Mouse (Mus musculus) inflammation-experienced regulatory T-cells (primary cell): Measurements from ENCODE around the gene Slamf1. TPM values are rescaled to one million over a fixed set of nuclear protein-coding genes. Genes with fewer than 3 reads are reported as not detected.

Experiments
- polyA plus RNA-seq, 2 experiments: library from polyadenylated mRNA; unstranded; fragments of 100-300 nt; shearing (Covaris generic); gene quantifications; one replicate each; pipeline ENCODE4 v1.2.1; 2017

Gene Slamf1
- 100 to 1,000 TPM in 1 of 2 experiments, 10 to 100 TPM in 1; 48.0 to 101 TPM for polyA plus RNA-seq

DNA sequence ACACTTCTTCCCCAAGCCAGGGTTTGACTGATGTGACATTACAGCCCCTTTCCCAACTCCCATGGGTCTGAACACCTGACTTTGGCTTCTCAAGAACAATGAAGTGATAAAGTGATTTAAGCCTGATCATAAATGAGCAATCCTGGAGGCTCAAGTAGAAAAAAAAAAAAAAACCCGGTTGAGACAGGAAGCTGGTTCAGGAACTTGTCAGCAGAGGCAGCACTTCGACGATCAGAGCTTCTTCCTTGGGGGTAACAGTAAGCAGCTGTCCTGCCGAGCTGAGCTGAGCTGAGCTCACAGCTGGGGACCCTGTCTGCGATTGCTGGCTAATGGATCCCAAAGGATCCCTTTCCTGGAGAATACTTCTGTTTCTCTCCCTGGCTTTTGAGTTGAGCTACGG, at the start of gene Slamf1:
TSS of gene Slamf1 (plus strand) at position 230 of the 400 bp plus-strand sequence.

DNA sequence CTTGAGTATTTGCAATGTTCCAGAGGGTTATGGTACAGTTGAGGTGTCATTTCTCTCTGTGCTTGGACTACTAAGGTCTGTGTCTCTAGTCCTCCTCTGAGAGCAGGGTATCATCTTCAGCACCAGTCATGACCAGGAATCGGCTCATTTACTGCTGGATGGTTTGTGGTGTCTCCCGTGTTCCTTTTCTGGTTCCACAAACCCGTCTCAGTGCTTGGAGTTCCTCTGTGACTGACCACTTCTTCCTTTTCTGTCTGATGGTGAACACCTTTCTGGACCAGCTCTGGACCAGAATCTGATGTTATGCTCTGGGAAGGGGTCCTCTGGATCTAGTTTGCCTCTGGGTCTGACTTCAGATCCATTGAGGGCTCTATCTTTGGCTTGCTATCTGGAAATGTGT, 72.6 kb downstream of the Slamf1 start, which contains the start of gene Cd84:
TSS of gene Cd84 (plus strand) at position 210 of the 400 bp plus-strand sequence.

Other genes with a start within 250 kb of the Slamf1 start
- under 1 TPM in 1 of 2 experiments, not detected in 1; 0.24 TPM for gene Itln1, start 231.8 kb upstream of the Slamf1 start, polyA plus RNA-seq
- 1 to 10 TPM in 1 of 2 experiments, under 1 TPM in 1; 0.57 to 2.0 TPM for gene Cd244a, start 207.9 kb upstream of the Slamf1 start, polyA plus RNA-seq
- 100 to 1,000 TPM; 155 to 156 TPM for gene Ly9, start 159.7 kb upstream of the Slamf1 start, polyA plus RNA-seq
- gene Slamf7, start 114.1 kb upstream of the Slamf1 start, polyA plus RNA-seq, result 10 to 100 TPM in 1 of 2 experiments, 1 to 10 TPM in 1; 5.4 to 10.5 TPM
- gene Cd48, start 85.1 kb upstream of the Slamf1 start, polyA plus RNA-seq, result 100 to 1,000 TPM; 392 to 447 TPM
- gene Cd84, start 72.6 kb downstream of the Slamf1 start, polyA plus RNA-seq, result 100 to 1,000 TPM; 128 to 133 TPM
- under 1 TPM; 0.32 to 0.47 TPM for gene Gm10521, start 128.5 kb downstream of the Slamf1 start, polyA plus RNA-seq
- gene Slamf6, start 150.4 kb downstream of the Slamf1 start, polyA plus RNA-seq, result 100 to 1,000 TPM; 436 to 467 TPM